Mouse (Mus musculus) myocyte (in vitro differentiated cells): ENCODE data around the gene Xrra1.

Experiments used
- E2F4 ChIP-seq: IDR thresholded peaks from one replicate; pipeline ENCODE4 v1.6.1; 2011; ENCODE audit warnings: mild to moderate bottlenecking, control low read depth, moderate library complexity; ENCODE audit not compliant: insufficient read depth
- MAX ChIP-seq: IDR thresholded peaks from one replicate; pipeline ENCODE4 v1.6.1; 2011; ENCODE audit warnings: low read depth, mild to moderate bottlenecking, control low read depth
- MYOD1 ChIP-seq, 3 experiments: IDR thresholded peaks; one replicate each; pipeline ENCODE4 v1.6.1; 2011; ENCODE audit warnings: control low read depth in 2 of 3, low read depth in 2 of 3, mild to moderate bottlenecking in 2 of 3, moderate library complexity in 1 of 3; ENCODE audit not compliant: insufficient read length in 2 of 3, control insufficient read depth in 1 of 3
- MYOG ChIP-seq, 3 experiments: IDR thresholded peaks; one replicate each; pipeline ENCODE4 v1.6.1; 2011; ENCODE audit warnings: control low read depth in 2 of 3, low read depth in 2 of 3, mild to moderate bottlenecking in 2 of 3; ENCODE audit not compliant: insufficient read length in 2 of 3, control insufficient read depth in 1 of 3, insufficient read depth in 1 of 3
- POLR2A ChIP-seq: IDR thresholded peaks from one replicate; pipeline ENCODE4 v1.6.1; 2011; ENCODE audit warnings: low read depth, mild to moderate bottlenecking, control low read depth, moderate library complexity; ENCODE audit not compliant: insufficient read length
- REST ChIP-seq: IDR thresholded peaks from one replicate; pipeline ENCODE4 v1.6.1; 2011; ENCODE audit warnings: mild to moderate bottlenecking, control low read depth, moderate library complexity; ENCODE audit not compliant: insufficient read depth, insufficient read length
- SRF ChIP-seq: IDR thresholded peaks from one replicate; pipeline ENCODE4 v1.6.1; 2011; ENCODE audit warnings: low read depth; ENCODE audit not compliant: control insufficient read depth, insufficient read length
- TCF12 ChIP-seq: IDR thresholded peaks from one replicate; pipeline ENCODE4 v1.6.1; 2011; ENCODE audit warnings: mild to moderate bottlenecking, control low read depth; ENCODE audit not compliant: poor library complexity, insufficient read depth, severe bottlenecking
- TCF3 ChIP-seq: IDR thresholded peaks from one replicate; pipeline ENCODE4 v1.6.1; 2011; ENCODE audit warnings: low read depth, control low read depth; ENCODE audit not compliant: insufficient read length
- USF1 ChIP-seq: IDR thresholded peaks from one replicate; pipeline ENCODE4 v1.6.1; 2011; ENCODE audit warnings: low read depth, mild to moderate bottlenecking, control low read depth, moderate library complexity

- TF ChIP-seq POLR2A (no peak), TCF12 (no peak), MYOD1 (IDR thresholded peaks at IDR 0.05; ENCODE audit: control insufficient read depth in 1 of 3, insufficient read length in 2 of 3, low read depth in 2 of 3) (no peak), USF1 (no peak), MYOG (IDR thresholded peaks at IDR 0.05; ENCODE audit: control insufficient read depth in 1 of 3, insufficient read depth in 1 of 3, insufficient read length in 2 of 3, low read depth in 2 of 3) (no peak), MAX (no peak), E2F4 (no peak), REST (no peak), SRF (no peak), TCF3 (no peak)
Observed at GRCm38 (mm10) chr7:99946356-99946755, 87.4 kb downstream of the Xrra1 start.
